Mouse (Mus musculus) liver, embryonic 15.5 days (tissue): ENCODE data around the gene Bri3bp. TPM values are rescaled to one million over a fixed set of nuclear protein-coding genes. Genes with fewer than 3 reads are reported as not detected.
"Not testable (repeated sequence)": the region's sequence is repeated elsewhere in the genome, so short reads cannot be mapped to it uniquely, and the experiment has no call there.

Source experiments
- ATAC-seq: fragments of 200-750 bp; cut with Nextera tagmentation; 2 replicates; pipeline ENCODE4 v1.8.0; 2017; ENCODE audit warnings: moderate number of reproducible peaks, mild to moderate bottlenecking, moderate library complexity; ENCODE audit not compliant: insufficient read depth
- H3K27ac ChIP-seq: fragments of 300-500 bp; sonication (generic); replicated peaks from 2 replicates; pipeline ENCODE4 v1.5.1; 2015; ENCODE audit warnings: mild to moderate bottlenecking, inconsistent platforms
- H3K27me3 ChIP-seq: fragments of 300-500 bp; sonication (generic); 2 replicates; pipeline ENCODE4 v1.6.1; 2015; ENCODE audit warnings: mild to moderate bottlenecking, inconsistent platforms
- H3K36me3 ChIP-seq: fragments of 300-500 bp; sonication (generic); replicated peaks from 2 replicates; pipeline ENCODE4 v1.6.1; 2015; ENCODE audit warnings: moderate library complexity, mild to moderate bottlenecking, inconsistent platforms
- H3K4me1 ChIP-seq: fragments of 300-500 bp; sonication (generic); replicated peaks from 2 replicates; pipeline ENCODE4 v1.6.1; 2015; ENCODE audit warnings: inconsistent platforms
- H3K4me2 ChIP-seq: fragments of 300-500 bp; sonication (generic); 2 replicates; pipeline ENCODE4 v1.6.1; 2015; ENCODE audit warnings: moderate library complexity, mild to moderate bottlenecking, inconsistent platforms
- H3K4me3 ChIP-seq: fragments of 300-500 bp; sonication (generic); replicated peaks from 2 replicates; pipeline ENCODE4 v1.5.1; 2015; ENCODE audit warnings: mild to moderate bottlenecking, inconsistent platforms
- H3K9ac ChIP-seq: fragments of 300-500 bp; sonication (generic); 2 replicates; pipeline ENCODE4 v1.6.1; 2015; ENCODE audit warnings: moderate library complexity, mild to moderate bottlenecking, inconsistent platforms
- H3K9me3 ChIP-seq: fragments of 300-500 bp; sonication (generic); replicated peaks from 2 replicates; pipeline ENCODE4 v1.6.1; 2016; ENCODE audit warnings: inconsistent platforms
- WGBS: fragments of 180-500 bp; shearing (Covaris S2); methylation state at CpG from one replicate; pipeline ENCODE4 v1.1.7; 2015; ENCODE audit warnings: mixed read lengths; ENCODE audit not compliant: insufficient replicate concordance; 5-methylcytosine and 5-hydroxymethylcytosine counted together
- polyA plus RNA-seq: library from polyadenylated mRNA; unstranded; fragments of >200 nt; fragmentation: Nextera tagmentation; extraction: Ambion mirVana; gene quantifications from 2 replicates; pipeline ENCODE4 v1.2.1, GENCODE M21; 2015

Bri3bp gene
- polyA plus RNA-seq, 1 experiment from 2014 or later, result 23.5 TPM

- H3K9ac ChIP-seq, result no peak overlapping the region
- ATAC-seq, result no peak
- peaks cover 34% of the 10 kb centered on the region for H3K4me1 ChIP-seq
- H3K27ac ChIP-seq, result no peak overlapping the region
- no peak overlapping the region for H3K4me3 ChIP-seq
- H3K36me3 ChIP-seq, result peaks cover 40% of the 10 kb centered on the region
- H3K4me2 ChIP-seq, result no peak overlapping the region
- WGBS, result 46% methylated on average over 5 of the region's 5 CpGs
- H3K27me3 ChIP-seq, result no peaks in the 10 kb centered on the region
- H3K9me3 ChIP-seq, result no peaks in the 10 kb centered on the region
Observed at GRCm38 (mm10) chr5:125411972-125412530, 29.3 kb upstream of the Bri3bp start.

GRCm38 (mm10) chr5:125412536-125412935 is 28.8 kb upstream of the Bri3bp start:
- 67% methylated on average over 8 of the region's 8 CpGs for WGBS
- not testable (repeated sequence) for ATAC-seq

GRCm38 (mm10) chr5:125413763-125414162 is 27.6 kb upstream of the Bri3bp start:
- Histone ChIP-seq H3K4me1 (peaks cover 17% of the 10 kb centered on the region), H3K4me3 (no peak overlapping the region), H3K27me3 (no peaks in the 10 kb centered on the region), H3K27ac (no peak overlapping the region), H3K9ac (no peak overlapping the region), H3K9me3 (no peaks in the 10 kb centered on the region), H3K36me3 (peaks cover 57% of the 10 kb centered on the region), H3K4me2 (no peak overlapping the region)
- no peak for ATAC-seq
- 70% methylated on average over 4 of the region's 4 CpGs for WGBS

More at GRCm38 (mm10) chr5:125412536-125412935, 28.8 kb upstream of the Bri3bp start:
- H3K9ac ChIP-seq, H3K27ac ChIP-seq, H3K9me3 ChIP-seq, H3K4me3 ChIP-seq, H3K27me3 ChIP-seq, H3K4me2 ChIP-seq: not testable (repeated sequence)
- peaks cover 45% of the 10 kb centered on the region for H3K36me3 ChIP-seq
- peaks cover 29% of the 10 kb centered on the region for H3K4me1 ChIP-seq

GRCm38 (mm10) chr5:125416183-125416582 is 25.2 kb upstream of the Bri3bp start:
- Histone ChIP-seq H3K4me1 (no peaks in the 10 kb centered on the region), H3K36me3 (peaks cover 79% of the 10 kb centered on the region), H3K9me3 (no peaks in the 10 kb centered on the region), H3K9ac (no peak overlapping the region), H3K27me3 (no peaks in the 10 kb centered on the region), H3K27ac (no peak overlapping the region), H3K4me2 (no peak overlapping the region), H3K4me3 (no peak overlapping the region)
- ATAC-seq, result no peak
- WGBS, result 80% methylated on average over 8 of the region's 8 CpGs

DNA sequence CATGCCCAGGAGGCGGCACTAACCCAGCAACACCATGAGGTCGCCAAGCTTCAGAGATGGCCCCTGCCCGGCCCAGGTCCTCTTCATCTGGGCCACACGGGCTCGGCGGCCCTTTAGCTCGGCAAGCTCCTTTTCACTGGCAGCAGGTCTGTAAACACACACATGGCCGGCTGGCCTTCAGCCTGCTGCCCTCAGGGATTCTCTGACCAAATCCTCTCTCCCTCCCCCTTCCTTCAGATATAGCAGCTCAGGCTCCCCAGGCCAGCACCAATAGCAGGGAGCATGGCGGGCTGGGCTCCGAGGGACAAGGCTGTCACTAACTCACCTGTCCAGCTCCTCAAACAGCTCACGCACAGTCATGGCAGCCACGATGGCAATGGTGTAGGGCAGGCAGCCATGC is 22.7 kb upstream of the Bri3bp start:
- Histone ChIP-seq H3K4me1 (no peaks in the 10 kb centered on the region), H3K27me3 (no peaks in the 10 kb centered on the region), H3K4me3 (no peak overlapping the region), H3K27ac (no peak overlapping the region), H3K4me2 (no peak overlapping the region), H3K9me3 (no peaks in the 10 kb centered on the region), H3K9ac (no peak overlapping the region), H3K36me3 (peaks cover 96% of the 10 kb centered on the region)
- 81% methylated on average over 12 of the region's 12 CpGs for WGBS
- no peak for ATAC-seq

GRCm38 (mm10) chr5:125419124-125419523 is 22.2 kb upstream of the Bri3bp start:
- Histone ChIP-seq H3K36me3 (peaks cover 96% of the 10 kb centered on the region), H3K9me3 (no peaks in the 10 kb centered on the region), H3K4me2 (no peak overlapping the region), H3K27ac (no peak overlapping the region), H3K27me3 (no peaks in the 10 kb centered on the region), H3K4me1 (no peaks in the 10 kb centered on the region), H3K9ac (no peak overlapping the region), H3K4me3 (no peak overlapping the region)
- ATAC-seq, result no peak
- 54% methylated on average over 11 of the region's 11 CpGs for WGBS

- 80% methylated on average over 10 of the region's 10 CpGs for WGBS
- ATAC-seq, result no peak
- Histone ChIP-seq H3K27ac (no peak overlapping the region), H3K36me3 (peaks cover 99% of the 10 kb centered on the region), H3K9me3 (no peaks in the 10 kb centered on the region), H3K27me3 (no peaks in the 10 kb centered on the region), H3K4me3 (no peak overlapping the region), H3K9ac (no peak overlapping the region), H3K4me2 (no peak overlapping the region), H3K4me1 (no peaks in the 10 kb centered on the region)
Observed at GRCm38 (mm10) chr5:125425698-125426276, 15.6 kb upstream of the Bri3bp start.

GRCm38 (mm10) chr5:125426343-125426742 is 15.0 kb upstream of the Bri3bp start:
- Histone ChIP-seq H3K27ac (no peak overlapping the region), H3K27me3 (no peaks in the 10 kb centered on the region), H3K9ac (no peak overlapping the region), H3K36me3 (peaks cover 99% of the 10 kb centered on the region), H3K9me3 (no peaks in the 10 kb centered on the region), H3K4me2 (no peak overlapping the region), H3K4me3 (no peak overlapping the region), H3K4me1 (no peaks in the 10 kb centered on the region)
- 81% methylated on average over 10 of the region's 10 CpGs for WGBS
- no peak for ATAC-seq

DNA sequence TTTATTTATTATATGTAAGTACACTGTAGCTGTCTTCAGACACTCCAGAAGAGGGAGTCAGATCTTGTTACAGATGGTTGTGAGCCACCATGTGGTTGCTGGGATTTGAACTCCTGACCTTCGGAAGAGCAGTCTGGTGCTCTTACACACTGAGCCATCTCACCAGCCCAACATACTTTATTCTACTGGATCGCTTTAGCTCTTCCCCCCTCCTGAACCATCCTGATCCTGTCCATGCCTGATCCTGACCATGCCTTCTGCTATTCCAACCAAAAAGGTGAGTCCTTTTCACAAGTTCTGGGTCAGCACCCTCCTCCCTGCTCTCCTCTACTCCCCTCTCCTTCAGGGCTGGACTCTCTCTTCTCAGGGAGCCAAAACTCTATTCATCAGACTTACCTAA is 9.0 kb upstream of the Bri3bp start:
- peak overlapping the region; percentile 88; the same call in 1 of the 2 replicates for H3K4me3 ChIP-seq
- not testable (repeated sequence) for H3K27me3 ChIP-seq, H3K9ac ChIP-seq, ATAC-seq, H3K27ac ChIP-seq, H3K9me3 ChIP-seq
- peaks cover 42% of the 10 kb centered on the region for H3K36me3 ChIP-seq
- peak overlapping the region; percentile 100 for H3K4me2 ChIP-seq
- H3K4me1 ChIP-seq, result peaks cover 28% of the 10 kb centered on the region
- WGBS, result 80% methylated on average over 2 of the region's 2 CpGs

GRCm38 (mm10) chr5:125433793-125434337 is 7.5 kb upstream of the Bri3bp start, which contains the start of gene Dhx37:
Gene Dhx37, minus strand, starts transcription at chr5:125434121.
- WGBS, result under 1% methylated on average over 46 of the region's 46 CpGs
- H3K27me3 ChIP-seq, result no peaks in the 10 kb centered on the region
- peak within 1 kb of the TSS; percentile 88 for H3K4me3 ChIP-seq
- H3K27ac ChIP-seq, result peak within 1 kb of the TSS; percentile 81
- peak within 1 kb of the TSS; percentile 100 for H3K4me2 ChIP-seq
- peaks cover 26% of the 10 kb centered on the region for H3K36me3 ChIP-seq
- H3K9ac ChIP-seq, result peak within 1 kb of the TSS; percentile 90
- H3K9me3 ChIP-seq, result no peaks in the 10 kb centered on the region
- peaks cover 28% of the 10 kb centered on the region for H3K4me1 ChIP-seq
- peak; percentile 97 for ATAC-seq

DNA sequence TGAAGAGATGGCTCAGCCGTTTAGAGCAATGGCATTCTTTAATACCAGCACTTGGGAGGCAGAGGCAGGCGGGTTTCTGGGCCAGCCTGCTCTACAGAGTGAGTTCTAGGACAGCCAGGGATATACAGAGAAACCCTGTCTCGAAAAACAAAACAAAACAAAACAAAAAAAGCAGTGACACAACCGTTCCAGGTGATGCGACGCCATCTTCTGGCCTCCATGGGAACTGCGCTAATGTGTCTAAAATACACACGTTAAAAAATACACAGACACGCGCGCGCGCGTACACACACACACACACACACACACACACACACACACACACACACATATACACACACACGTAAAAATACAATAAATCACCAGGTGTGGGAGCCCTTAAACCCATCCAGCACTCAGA is 7.0 kb upstream of the Bri3bp start:
- 50% methylated on average over 15 of the region's 15 CpGs for WGBS

More for the DNA sequence above, 7.0 kb upstream of the Bri3bp start:
- peak overlapping the region; percentile 81 for H3K27ac ChIP-seq
- H3K4me3 ChIP-seq, result peak overlapping the region; percentile 88
- H3K9ac ChIP-seq, H3K27me3 ChIP-seq, ATAC-seq, H3K9me3 ChIP-seq: not testable (repeated sequence)
- peaks cover 33% of the 10 kb centered on the region for H3K4me1 ChIP-seq
- H3K36me3 ChIP-seq, result peaks cover 22% of the 10 kb centered on the region
- H3K4me2 ChIP-seq, result peak overlapping the region; percentile 100
